Mouse (Mus musculus) monocyte, adult 5-6 weeks (primary cell): ENCODE data around the gene Gstm7. TPM values are rescaled to one million over a fixed set of nuclear protein-coding genes. Genes with fewer than 3 reads are reported as not detected.
"Not testable (repeated sequence)": the region's sequence is repeated elsewhere in the genome, so short reads cannot be mapped to it uniquely, and the experiment has no call there.

Experiments
- ATAC-seq: fragments of 153-309, 156-312 bp; replicated peaks from 2 replicates; pipeline ENCODE4 v1.8.0; 2017; ENCODE audit warnings: mild to moderate bottlenecking; ENCODE audit not compliant: low TSS enrichment, insufficient number of reproducible peaks, severe bottlenecking, poor library complexity, low FRiP score
- total RNA-seq: library from RNA; stranded (forward); fragments of 200-1000, 200-491, 200-594 nt; gene quantifications from 3 replicates; pipeline ENCODE4 v1.2.3, GENCODE M21; 2017

The Gstm7 gene
- not detected in 3 replicates for total RNA-seq

DNA sequence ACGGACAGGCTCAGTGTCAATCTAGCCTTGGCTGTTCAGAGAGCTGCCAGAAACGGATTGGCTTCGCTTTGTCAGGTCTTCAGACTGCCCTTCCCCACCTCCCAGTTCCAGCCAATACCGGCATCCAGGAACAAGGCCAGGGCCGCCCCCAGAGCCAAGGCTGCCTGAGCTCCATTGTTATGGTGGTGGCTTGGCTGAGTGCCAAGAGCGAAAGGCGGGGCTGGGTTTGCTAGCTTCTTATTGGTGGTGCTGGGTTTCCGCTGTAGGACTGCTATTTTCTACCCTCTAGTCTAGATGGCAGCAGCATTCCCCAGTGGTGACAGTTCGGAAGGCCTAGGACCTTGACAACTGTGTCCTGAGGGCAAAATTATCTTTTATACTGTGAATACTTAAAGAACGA, at the start of gene Gstm7:
Gene Gstm7, minus strand, starts transcription at position 148 of the 400 bp plus-strand sequence.
- peak; percentile 76 for ATAC-seq

DNA sequence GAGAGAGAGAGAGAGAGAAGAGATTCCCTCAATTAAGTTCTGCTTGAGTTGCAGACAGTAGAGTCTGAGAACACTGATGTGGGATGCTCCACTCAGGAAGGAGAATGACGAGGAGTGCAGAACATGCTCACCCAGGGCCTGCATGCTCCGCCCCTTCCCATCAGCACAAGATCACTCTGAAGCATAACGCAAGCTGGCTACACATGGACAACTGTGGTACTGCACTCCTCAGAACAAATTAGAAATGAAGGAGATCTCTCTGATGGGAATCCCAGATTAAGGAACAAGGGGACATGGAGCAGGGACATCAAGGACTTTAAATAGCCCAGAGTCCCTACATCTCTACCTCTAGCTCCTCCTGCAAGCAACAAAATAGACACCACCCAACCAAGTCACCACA, 49.6 kb upstream of the Gstm7 start:
- no peak for ATAC-seq

DNA sequence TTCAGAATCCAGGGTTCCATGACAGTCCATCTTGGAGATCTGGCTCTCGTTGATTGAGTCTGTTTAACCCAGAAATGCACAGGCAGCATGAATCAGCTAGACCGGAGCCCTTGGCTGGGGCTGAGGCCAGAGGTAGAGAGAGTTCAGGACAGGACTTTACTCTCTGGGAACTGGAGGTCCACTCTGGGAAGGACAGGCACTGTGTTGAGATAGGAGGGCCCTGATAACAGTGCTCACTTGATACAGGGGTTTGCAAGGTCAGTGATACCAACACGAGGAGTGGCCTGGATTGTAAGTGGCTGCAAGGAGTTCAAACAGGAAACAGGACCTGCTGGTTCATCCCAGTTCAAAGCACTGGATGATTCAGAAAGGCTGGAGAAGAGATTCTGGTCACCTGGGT, 46.1 kb upstream of the Gstm7 start:
- ATAC-seq = no peak

DNA sequence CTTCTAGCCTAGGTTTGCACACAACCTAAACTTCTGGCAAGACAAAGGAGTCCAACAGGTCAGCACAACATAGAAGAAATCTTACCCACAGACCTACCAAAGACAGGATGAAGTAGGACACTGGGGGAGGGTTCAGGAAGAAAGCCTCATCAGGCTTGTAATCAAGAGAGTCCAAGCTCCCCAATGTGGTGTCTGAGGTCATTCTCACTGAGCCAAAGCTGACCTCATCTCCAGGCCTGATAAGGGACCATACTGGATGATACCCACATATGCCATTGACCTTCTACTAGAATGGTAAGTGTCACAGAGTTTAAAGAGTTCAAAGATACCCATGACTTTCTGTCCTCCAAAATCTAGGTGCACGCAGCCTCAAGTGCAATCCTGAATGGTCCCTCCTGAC, 42.6 kb upstream of the Gstm7 start:
- no peak for ATAC-seq

DNA sequence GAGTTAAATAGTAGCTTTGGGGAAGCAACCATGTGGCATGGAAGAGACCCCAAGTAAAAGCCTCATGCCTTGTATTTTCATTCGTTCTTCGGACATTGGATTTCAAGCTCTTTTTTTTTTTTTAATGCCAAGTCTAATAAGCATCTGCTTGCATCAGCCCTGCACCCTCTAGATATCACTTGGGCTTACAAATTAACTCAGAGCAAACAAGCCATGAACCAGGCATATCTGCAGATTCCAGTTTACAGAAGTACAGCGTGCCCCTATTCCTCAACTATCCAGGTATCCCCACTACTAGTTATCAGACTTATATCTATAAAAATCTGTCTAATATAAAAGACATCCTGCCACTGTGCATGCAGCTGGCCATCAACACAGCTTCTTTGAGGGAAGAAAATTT, 40.5 kb upstream of the Gstm7 start:
- ATAC-seq = no peak

DNA sequence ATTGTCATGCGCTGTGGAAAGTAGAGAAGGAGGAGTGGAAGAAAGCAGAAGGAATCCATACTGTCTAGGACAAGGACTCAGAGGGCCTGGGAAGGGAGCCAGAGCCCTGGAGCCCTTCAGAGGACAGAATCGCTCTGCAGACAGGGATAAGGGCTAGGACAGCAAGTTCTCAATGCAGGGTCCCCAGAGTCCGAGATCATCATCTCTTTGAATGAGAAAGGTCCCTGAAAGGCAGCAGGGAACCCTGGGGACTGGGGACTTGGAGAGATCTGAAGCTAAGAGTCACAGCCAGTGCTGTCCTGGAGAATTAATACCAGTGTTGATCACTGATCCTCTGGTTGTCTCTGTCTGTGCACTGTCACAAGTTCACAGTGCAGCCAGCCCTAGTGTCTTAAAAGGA, 39.5 kb upstream of the Gstm7 start:
- ATAC-seq = not testable (repeated sequence)

DNA sequence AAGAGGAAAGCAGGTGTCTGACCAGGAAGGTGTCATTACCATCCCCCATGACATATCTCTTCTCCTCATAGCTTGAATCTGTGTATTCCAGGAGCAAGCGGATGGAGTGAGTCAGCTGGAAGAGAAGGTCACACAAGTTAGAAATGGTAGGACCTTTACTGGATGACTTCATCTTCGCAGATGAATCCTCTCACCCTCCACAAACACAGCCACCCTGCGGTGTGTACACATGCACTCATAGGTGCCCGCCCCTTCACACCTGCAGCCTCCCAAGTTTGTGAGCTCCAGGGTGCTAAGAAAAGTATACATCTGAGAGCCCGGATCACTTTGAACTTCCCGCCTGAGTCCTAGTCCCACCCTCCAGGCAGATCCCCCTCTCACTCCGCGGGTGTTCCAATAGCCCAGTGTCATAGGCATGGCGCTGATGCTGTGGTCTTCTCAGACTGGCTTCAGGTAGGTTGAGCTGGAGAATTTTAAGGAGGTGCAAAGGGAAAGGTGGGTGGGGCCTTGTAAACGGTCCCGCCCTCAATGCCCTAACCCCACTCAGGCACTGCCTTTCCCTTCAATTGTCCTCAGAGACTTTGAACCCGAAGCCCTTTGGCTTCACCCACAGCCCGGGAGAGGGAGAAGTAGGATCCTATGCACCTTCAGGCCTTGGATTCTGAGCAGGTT, 37.2 kb upstream of the Gstm7 start, which contains the start of gene Gstm3:
Gene Gstm3, minus strand, starts transcription at position 560 of the 672 bp plus-strand sequence.
- no peak for ATAC-seq

DNA sequence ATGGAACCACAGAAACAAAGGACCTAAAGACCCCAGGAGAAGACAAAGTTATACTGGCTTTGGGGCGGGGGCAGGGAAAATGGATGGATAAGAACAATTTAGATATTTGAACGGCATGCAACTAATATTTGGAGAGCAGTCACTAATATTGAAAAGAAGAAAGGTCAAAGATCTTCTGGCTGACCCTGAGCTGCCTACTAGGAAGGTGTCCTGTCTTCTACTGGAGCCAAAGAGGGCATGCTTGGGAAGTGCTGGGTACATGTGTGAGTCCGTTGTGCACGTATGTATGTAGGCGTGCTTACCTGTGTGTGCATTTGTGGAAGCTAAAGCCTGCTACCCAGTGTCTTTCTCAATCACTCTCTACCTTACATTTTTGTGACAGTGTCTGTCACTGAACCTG, 35.0 kb upstream of the Gstm7 start:
- no peak for ATAC-seq

DNA sequence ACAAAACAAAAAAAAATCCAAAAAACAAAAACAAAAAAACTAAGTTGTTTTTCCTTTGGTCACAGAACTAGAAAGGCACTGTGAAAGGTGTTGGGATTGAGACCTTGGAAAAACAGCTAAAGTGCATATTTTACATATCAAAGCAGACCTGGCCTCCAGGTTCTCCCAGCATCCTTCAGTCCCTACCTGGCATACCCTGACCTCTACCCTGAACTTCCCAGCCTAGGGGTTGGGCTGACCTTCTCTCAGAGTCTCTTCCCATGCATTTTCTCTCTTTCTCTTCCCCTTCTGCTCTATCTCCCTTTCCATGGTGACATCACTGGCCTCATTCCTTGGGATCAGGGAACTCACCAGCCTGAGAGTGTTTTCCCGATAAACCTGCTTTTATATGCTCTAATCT, 34.0 kb upstream of the Gstm7 start:
- ATAC-seq = no peak

DNA sequence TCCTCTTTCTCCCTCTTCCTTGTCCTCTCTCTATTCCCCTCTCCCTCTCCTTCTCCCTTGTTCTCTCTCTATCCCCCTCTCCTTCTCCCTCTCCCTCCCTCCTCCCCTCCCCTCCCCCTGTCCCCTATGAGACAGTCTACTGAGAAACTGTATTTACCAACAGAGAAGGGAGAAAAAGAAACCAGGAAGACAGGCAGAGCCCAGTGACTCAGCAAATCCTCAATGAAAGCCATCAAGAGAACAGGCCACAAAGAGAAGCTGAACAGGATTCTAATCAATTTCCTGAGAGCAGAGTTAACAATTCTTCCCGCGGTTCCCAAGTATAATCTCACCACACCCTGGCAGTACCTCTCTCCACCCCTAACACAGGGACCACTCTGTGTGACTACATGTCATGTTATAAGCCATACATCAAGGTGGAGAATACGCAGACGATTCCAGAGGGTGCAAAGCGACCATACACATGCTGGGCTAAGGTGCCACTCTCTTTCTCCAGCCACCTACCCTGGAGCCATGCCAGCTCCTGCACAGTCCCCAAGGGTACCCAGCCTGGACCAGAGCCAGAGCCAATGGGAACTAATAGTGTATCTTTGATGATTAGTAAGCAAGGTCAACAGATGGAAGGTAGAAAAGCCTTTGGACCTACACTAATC, 33.2 kb upstream of the Gstm7 start:
- 0 out of 2 replicates have a peak, but pooled peaks have one; percentile 29 for ATAC-seq

DNA sequence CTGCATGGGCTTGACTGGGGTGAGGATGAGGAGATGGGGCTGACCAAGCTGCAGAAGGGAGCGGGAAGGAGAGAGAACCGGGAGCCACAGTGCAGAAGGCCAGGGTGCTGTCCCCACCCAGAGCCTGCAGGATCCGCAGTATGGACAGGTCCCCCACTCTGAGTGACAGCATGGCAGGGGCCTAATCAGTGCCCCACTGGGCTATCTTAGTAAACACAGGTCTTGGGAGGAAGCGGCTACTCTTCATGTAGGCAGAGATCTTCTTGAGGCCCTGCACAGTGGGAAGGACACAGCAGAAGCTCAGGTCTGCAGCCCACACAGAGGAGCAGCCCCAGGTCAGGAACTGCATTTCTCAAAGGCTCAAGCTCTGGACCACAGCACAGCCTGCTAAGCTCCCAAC, 32.4 kb upstream of the Gstm7 start:
- no peak for ATAC-seq

DNA sequence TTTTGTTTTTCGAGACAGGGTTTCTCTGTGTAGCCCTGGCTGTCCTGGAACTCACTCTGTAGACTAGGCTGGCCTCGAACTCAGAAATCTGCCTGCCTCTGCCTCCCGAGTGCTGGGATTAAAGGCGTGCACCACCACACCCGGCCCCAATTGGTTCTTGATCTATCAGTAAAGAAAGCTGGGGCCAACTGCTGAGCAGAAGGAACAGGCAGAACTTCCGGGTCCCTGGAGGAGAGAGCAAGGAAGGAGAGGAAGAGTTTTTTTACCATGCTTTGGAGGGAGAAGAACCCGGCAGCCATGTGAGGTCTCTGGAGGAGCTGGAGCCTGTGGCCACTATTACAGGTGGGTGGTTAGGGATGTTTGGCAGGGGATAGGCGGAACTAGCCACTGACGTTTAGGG, 23.6 kb upstream of the Gstm7 start:
- ATAC-seq = not testable (repeated sequence)

DNA sequence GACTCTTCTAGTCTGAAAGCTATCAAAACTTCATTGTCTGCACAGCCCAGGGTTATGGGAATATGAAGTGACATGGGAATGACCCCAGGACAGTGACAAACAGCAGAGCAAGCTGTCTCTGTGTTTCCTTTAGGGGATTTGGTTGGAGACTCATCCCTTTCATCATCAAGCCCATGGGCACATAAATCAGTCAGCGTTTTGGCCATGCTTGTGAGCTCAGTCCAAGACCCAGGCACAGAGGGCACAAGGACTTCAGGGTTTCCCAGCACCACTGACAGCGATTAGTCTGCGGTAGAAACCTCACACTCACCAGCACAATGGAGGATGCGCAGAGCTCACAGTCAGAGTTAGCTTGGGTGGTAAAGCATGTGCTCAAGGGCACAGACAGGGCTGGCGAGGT, 22.3 kb upstream of the Gstm7 start:
- ATAC-seq = no peak

DNA sequence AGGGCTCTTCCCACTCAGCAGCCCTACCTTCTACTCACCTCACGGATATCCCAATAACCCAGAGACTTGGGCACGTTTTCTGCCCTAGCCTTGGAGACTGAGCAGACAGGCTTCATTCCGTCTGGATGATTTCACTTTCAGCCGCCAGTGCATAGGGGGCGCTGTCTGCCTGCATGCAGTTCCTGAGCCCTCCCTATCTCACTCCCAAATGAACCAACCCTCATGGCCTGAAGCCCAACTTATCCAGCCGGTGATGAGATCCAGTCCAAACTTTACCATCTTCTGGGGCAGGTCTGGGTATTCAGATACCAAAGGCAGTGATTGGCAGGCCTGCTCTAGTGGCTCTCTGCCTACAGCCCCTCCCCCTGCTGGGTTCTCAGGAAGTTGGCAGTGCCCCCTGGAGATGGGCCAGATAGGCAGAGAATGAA, 21.7 kb upstream of the Gstm7 start:
- ATAC-seq = peak; percentile 61; the same call in 1 of the 2 replicates

DNA sequence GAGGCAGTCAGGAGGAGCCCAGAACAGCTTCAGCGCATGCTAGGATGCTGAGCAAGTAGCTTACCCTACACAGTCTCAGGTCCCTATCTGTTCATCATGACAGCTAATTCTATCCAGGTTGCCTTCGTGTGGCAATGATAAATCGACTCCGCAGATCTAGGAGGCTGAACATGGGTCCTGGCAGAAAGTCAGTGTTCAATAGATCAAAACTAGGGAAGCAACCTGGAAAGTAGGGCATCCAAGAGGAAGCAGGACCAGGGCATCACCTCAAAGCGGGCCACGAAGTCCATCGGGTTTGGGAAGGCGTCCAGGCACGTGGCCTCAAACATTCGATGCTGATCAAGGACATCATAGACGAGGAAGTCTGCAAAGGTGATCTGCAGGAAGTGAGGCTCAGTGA, 18.9 kb upstream of the Gstm7 start:
- no peak for ATAC-seq

DNA sequence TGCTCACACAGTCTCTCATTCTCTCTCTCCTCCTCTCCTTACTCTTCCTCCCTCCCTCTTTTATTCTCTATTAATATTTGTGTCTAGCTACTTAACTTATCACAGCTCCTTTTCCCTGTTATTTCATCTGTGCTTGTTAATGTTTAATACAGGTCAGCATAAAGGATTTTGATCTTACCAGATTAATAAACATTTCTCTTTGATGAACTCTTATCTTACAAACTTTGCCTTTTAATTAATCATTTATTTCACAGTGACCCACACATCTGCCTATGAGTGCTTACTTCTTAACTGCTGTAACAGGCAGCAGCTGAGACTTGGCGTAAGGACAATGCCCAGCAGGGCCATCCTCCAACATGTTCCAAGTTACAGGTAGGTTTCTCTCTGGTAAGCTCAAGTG, 17.8 kb upstream of the Gstm7 start:
- not testable (repeated sequence) for ATAC-seq

DNA sequence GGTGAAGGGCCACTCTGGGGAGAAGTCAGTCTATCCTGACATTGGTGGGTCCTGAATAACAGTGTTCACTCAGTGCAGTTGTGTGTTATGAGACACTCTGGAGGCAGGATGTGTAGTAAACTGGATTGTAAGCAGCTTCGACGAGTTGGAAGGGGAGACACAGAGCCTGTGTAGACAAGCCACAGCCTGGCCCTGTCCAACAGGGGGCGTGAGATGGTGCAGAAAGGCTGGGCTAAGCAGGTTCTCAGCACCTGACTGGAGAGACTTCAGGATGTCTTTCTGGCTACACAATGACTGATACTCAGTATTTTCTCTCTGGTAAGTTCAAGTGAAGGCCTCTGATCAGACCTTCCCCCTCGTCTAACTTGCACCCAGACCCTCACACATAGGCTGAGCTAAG, 14.1 kb upstream of the Gstm7 start:
- no peak for ATAC-seq

DNA sequence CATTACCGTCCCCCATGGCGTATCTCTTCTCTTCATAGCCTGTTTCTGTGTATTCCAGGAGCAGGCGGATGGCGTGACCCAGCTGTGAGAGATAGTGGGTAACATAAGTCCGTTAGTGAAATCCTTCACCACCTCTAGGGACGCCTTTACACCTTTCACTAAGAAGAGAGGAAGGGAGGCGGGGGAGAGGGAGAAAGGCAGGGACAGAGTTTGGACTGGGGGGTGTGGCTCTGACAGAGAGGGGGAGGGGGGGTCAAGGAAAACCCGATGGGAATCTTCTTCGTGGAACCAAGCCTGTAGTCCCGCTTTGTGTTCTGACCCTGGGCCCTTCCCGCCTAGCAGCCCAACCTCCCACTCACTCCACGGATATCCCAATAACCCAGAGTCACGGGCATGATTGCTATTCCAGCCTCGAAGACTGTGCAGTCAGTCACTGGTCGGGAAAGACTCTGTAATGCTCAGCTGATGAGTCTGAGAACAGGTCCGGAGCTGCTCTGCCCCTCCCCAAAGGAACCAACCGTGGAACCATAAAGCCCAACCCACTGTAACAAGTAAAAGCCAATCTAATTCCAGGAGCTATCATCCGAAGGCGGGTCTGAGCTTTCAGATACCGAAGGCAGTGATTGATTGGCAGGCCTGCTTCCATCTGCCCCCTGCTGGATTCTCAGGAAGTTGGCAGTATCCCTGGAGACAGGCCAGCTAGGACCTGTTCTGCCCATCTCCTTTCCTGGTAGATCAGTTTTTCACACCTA, 11.8 kb upstream of the Gstm7 start, which contains the start of gene Gstm6:
Gene Gstm6, minus strand, starts transcription at position 511 of the 752 bp plus-strand sequence.
- ATAC-seq = no peak

DNA sequence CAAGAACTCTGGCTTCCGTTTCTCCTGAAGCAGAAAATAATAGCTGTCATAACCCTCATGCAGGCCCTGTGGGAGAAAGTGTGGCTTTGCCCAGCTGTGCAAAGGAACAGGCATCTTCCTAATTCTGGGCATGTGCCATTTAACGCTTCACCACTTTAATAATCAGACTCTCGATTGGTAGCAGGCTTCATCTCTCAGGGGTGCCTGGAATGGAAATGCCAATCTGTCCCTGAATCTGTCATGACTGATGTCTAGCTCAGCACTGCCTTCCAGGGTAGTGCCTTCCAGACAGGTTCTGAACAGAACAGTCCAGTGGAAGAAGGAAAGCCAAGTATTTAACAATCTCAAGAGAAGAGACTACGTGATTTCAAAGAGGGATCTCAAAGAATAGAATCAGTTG, 9.6 kb upstream of the Gstm7 start:
- ATAC-seq = no peak

DNA sequence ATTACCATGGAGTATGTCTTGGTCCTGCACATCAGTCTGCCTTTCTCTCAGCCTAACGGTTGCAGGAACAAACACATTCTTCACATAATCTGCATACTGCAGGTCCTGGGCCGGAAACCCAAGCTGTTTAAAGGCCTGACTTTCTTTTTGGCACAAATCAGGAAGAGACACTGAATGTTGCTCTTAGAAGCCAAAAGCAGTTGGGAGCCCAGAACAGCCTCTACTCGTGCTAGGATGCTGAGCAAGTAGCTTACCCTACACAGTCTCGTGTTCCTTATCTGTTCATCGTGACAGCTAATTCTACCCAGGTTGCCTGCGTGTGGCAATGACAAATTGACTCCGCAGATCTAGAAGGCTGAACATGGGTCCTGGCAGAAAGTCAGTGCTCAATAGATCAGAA, 8.9 kb upstream of the Gstm7 start:
- no peak for ATAC-seq
